Mouse (Mus musculus) urinary bladder, adult 2 months (tissue): ENCODE measurements around the gene Nfix. TPM values are rescaled to one million over a fixed set of nuclear protein-coding genes. Genes with fewer than 3 reads are reported as not detected.

Source experiments
- DNase-seq: peaks from one replicate; pipeline ENCODE4 v3.0.0; 2022; ENCODE audit warnings: low spot score
- polyA plus RNA-seq: library from polyadenylated mRNA; depleted of rRNA; stranded (reverse); fragments of >200 nt; gene quantifications from 2 replicates; pipeline ENCODE4 v1.2.3, GENCODE M21; 2012

Gene Nfix
- polyA plus RNA-seq, 1 experiment, result 21.7 TPM

- peak; percentile 56 for DNase-seq
These were observed 135.4 kb downstream of the Nfix start for GRCm38 (mm10) chr8:84664566-84665384.

- DNase-seq, result peak; percentile 90
These were observed 136.4 kb downstream of the Nfix start for GRCm38 (mm10) chr8:84663483-84664327.

DNA sequence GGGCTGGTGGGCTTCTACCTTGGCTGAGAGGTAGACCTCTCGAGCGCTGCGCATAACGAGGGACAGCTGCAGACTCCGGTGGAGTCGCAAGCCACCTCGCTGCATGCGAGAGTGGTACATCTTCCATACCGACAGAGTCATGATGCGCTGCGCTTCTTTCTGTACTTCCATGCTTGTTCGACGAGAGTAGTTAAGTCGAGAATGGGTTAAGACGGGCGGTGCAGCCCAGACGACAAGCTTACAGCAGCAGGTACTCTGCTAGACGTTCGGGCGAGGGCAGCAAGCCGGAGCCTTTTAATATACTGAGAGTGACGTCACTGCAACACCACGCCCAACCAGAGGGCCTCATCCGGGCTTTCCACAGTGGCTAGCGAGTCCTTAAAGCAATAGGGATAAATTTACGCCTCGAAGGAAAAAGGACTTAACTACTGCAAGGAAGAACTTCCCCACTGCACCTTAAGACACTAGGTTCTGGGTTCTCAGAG lies 137.5 kb downstream of the Nfix start, which contains the start of gene Ier2:
Gene Ier2 (minus strand): TSS at position 272 of the 485 bp plus-strand sequence.
- peak; percentile 95 for DNase-seq

DNA sequence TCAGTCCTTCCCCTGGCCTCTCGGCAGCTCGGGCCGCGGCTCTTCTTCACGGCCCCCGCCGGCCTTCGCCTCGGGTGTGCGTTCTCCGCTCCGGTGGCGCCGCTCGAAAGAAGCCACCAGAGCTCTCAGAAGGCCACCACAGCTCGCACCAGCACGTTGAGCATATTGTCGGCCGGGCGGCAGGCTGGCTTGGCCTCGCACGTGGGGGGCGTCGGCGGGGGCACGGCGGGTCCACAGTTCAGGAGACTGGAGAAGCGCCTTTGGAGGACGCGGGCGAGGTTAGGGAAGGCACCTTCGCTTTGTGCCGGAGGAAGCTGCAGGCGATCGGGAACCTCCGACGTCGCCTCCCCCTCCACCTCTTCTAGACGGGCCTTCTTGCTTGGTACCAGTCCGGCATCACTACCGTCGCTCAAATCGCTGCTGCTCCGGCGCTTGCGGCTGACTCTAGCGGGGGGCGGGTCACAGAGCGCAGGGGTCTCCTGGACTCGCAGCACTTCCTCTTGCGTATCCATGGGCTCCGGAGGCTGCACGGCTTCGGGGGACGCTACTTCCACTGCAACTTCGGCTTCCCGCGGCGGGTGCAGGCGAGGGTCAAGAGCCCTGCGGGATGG lies 138.1 kb downstream of the Nfix start:
- peak; percentile 52 for DNase-seq

DNA sequence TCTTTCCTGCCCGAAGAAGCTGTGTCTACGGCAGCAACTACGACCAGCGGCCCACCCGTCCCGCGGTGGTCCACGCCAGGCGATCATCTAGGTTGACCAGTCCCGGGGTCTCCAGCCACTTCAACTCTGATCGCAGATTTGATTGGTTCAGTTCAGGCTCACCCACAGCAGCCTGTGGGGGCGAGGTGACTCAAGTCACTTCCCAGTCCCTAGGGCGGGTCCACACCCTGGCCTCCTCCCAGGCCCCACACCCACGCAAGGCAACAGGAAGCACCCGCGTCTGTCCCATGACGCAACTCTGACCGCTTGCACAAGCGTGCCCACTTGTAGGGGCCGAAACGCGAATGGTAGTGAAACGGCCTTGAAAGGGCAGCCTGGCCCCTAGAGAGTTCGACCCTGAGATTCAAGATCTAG lies 138.7 kb downstream of the Nfix start:
- peak; percentile 89 for DNase-seq

GRCm38 (mm10) chr8:84660819-84661457 lies 139.2 kb downstream of the Nfix start:
- peak; percentile 65 for DNase-seq

DNA sequence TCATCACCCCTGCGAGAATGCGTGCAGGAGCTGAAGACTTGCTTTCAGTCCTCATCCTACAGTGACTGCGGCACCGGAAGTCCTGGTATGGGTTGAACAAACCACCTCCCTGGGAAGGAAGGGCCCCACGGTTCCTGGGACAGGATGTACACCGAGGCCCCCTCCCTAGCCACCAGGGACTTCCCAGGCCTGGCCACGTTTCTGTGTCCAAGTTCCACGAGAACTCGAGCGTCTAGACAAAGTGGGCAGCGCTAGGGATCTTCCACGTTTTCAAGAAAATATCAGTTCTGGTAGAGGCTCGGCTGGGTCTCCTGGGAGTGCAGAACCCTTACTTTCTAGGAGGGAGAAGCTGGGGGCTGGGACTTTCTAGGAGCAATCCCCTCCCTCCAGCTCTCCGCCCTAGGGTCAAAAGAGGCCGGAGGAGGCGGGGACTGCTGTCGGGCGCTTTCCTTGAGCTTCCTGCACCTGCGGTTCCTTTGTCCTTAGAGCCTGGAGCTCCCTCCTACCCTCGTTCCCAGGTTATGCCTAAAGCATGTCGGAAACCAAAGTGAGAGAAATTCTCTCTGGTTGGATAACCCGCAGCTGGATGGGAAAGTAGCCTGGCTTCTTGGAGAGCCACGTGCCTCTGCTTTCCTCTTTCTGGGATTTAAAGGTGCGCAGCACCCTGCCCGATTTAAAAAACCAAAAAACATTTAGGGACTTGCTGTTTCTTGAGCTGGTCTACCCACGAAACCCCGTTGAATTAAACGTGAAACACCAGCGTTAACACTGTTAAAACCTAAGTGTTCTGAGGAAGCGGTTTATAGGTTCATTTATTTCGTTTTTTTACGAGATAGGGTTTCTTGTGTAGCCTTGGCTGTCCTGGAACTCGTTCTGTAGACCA lies 140.0 kb downstream of the Nfix start:
- DNase-seq, result peak; percentile 47

GRCm38 (mm10) chr8:84658951-84659350 lies 141.2 kb downstream of the Nfix start:
- DNase-seq, result no peak

GRCm38 (mm10) chr8:84657680-84658079 lies 142.5 kb downstream of the Nfix start:
- no peak for DNase-seq

GRCm38 (mm10) chr8:84657203-84657602 lies 142.9 kb downstream of the Nfix start:
- no peak for DNase-seq

- DNase-seq, result peak; percentile 71
These were observed 143.5 kb downstream of the Nfix start for GRCm38 (mm10) chr8:84656641-84657126.

GRCm38 (mm10) chr8:84656191-84656525 lies 144.0 kb downstream of the Nfix start:
- DNase-seq, result no peak

DNA sequence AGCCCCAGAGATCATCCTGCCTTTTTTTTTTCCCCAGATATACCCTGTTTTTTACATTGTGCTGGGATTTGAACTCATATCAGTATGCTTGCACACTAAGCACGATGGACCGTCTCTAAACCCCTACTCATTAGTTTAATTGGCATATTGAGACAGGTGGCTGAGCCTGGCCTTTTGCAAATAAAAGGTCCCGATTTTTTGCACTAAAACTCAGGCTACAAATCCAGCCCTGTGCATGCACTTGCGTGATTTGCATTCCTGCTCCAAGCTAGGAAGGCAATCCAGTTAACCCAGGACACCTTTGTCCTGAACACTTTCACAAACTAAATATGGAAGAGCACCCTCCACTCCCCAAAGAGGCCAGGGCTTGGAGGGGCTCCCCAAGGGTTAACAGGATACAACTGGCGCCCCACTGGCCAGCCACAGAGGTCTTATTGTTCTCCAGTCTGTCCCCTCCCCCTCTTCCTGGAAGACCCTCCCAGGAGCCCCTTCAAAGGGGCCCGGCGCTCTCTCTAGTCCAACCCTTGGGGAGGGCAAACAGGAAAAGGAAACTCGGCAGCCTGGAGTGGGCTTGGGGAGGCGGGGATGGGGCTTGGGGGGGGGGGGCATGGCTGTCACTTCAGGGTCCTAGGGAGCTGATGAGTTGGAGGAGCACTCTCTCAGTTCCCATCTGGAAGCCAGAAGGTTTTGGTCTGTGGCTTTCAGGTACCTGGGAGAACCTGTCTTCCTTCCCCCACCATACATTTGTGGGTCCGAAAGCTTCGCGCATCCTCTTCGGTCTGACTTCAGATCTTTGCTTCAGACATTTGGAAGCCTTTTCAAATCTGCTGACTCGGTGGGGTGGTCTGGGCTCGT lies 144.6 kb downstream of the Nfix start:
- DNase-seq, result no peak

DNA sequence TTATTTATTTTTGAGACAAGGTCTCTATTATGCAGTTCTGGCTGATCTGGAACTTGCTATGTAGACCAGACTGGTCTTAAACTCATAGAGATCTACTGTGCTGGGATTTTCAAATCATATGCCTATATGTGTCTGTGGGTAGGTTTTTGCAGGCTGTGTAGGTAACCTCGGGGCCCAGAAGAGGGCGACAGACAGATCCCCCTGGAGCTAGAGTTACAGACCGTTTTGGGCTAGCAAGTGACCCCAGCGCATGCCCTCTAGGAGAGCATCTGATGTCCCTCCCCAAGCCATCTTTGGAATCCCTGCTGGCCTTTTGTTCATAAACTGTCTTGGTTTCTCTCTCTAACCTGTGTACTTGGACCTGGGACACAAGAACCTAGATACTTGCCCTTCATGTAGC lies 145.5 kb downstream of the Nfix start:
- DNase-seq, result no peak

DNA sequence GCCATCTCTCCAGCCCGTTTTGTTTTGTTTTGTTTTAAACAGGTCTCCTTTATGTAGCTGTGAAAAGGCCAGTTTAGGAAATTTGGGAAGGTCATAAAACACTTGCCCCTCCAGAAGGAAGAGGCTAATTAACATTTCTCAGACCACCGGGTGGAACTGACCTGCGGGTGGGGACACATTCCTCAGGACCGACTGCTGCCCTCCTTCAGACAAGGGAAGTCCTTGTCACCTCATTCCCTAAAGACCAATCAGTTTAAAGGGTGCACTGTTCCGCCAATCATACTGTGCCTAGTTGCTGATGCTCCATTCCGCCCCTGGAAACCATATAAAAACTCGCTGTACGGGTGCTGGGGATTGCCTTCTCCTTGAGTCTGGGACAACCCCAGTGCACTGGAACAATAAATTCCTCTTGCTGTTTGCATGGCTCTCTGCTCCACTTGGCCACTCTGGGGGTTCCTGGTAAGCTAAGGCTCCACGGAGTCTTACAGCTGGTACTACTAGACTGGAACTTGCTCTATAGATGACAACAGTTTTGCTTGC lies 147.0 kb downstream of the Nfix start:
- no peak for DNase-seq

DNA sequence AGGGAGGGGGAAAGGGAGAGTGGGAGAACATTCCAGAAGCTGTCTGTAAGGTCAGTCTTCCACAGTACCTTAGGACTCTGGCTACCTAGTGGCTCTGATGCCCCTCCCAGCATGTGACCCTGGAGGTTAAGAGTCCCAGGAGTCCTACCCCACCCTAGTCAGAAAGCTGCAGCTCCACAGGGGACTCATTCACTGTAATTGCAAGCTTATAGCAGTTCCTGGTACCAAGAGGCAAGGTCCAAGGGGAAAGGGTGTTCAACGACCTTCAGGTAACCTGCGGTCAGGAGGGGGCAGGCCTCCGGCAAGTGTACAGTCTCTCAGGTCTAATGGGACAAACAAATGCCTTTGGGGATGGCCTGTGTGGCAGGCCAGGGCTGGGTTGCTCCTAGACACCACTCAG lies 149.9 kb downstream of the Nfix start:
- DNase-seq, result no peak
